Mouse (Mus musculus): ENCODE measurements around the gene Kat2b. TPM values are rescaled to one million over a fixed set of nuclear protein-coding genes. Genes with fewer than 3 reads are reported as not detected.
"Not testable (repeated sequence)": the region's sequence is repeated elsewhere in the genome, so short reads cannot be mapped to it uniquely, and the experiment has no call there.

Kat2b gene
- polyA plus RNA-seq (2012; rRNA removed): 13.1 and 14.7 TPM in 2 replicates

DNA sequence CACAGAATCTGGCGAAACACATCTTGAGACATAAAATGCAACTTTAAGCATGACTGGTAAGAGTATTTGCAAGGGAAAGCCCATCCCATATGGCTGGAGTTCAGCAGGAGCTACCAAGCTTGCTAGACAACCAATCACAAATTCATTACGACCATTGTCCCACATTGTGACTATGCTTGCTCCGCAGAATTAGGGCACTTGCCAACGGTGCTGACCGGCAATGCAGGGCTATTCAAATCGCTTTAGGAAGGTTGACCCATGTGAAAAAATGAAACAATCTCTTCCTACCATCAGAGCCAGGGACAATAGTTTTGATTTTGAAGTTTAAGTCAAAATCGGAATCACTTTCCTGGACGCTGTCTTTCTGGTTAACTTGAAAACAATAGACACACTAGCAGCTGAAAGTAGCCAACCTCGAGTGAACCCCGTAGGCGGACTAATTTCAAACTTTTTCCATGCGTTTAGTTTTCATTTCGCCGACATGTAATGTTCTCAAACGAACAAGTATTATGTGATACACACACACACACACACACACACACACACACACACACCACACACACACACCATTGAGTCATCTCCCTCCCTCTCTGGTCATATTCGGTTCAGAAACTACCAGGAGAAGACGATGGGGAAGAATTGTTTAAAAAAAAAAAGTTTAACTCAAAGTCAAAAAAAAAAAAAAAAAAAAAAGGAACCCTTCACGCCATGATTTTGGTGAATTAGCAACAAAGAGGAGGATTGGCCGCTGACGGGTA is at the start of gene Kat2b:
TSS of gene Kat2b (plus strand) at position 701 of the 758 bp plus-strand sequence.
- no peak for DNase-seq (ENCODE audit: low read depth)

DNA sequence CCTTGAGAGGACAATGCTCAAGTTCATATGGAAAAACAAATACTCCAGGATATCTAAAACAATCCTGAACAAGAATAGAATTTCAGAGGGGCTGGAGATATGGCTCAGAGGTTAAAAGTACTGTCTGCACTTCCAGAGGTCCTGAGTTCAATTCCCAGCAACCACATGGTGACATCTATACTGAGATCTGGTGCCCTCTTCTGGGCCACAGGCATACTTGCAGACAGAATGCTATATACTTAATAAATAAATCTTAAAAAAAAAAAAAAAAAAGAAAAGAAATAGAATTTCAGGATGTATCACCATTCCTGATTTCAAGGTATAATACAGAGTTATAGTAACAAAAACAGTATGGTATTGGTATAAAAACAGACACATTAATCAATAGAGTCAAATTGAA is 47.3 kb upstream of the Kat2b start:
- no peak for DNase-seq (ENCODE audit: low read depth)

DNA sequence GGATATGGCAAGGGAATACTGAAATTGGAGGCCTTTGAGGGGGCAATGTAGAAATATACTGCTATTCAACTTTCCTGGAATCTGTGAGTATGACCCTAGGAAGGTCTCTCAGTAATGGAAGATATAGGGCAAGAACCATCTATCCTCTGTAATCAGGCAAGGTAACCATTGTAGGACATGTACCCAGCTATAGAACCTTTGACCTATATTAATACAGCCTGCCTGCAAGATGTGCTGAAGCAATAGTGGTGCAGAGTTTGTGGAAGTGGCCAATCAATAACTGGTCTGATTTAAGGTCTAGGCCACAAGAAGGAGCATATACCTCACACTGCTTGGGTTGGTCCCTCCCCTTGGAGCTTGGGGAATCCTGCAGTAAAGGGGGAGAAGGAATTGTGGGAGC is 46.2 kb upstream of the Kat2b start:
- DNase-seq (ENCODE audit: low read depth): no peak

DNA sequence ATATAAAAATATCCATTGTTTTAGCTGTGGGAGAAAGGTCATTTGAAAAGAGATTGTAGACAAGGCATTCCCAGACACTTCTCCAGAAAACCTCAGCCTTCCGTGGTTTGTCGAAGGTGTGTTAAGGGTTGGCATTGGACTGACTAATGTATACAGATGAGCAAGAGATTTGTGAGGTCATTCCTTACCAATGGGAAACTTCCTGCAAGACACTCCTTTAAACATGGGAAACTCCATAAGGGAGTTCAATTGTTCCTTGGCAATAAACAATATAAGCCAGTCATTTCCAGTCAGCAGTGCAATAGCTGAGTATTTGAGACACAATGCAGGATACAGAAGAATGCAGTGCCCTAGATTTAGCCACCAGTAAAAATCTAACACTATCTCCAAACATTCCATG is 38.6 kb upstream of the Kat2b start:
- no peak for DNase-seq (ENCODE audit: low read depth)

DNA sequence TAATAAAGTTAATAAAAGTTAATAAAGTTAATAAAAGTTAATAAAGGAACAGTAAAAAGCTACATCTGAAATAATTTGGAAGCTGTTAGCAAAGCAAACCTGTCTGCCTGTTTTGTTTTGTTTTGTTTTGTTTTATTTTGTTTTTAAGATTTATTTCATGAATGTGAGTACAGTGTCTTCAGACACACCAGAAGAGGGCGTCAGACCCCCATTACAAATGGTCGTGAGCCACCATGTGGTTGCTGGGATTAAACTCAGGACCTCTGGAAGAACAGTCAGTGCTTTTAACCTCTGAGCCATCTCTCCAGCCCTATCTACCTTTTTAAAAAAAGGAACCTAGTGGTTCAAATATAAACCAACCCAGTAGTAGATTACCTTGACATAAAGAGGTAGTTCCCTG is 35.5 kb upstream of the Kat2b start:
- no peak for DNase-seq (ENCODE audit: low read depth)

DNA sequence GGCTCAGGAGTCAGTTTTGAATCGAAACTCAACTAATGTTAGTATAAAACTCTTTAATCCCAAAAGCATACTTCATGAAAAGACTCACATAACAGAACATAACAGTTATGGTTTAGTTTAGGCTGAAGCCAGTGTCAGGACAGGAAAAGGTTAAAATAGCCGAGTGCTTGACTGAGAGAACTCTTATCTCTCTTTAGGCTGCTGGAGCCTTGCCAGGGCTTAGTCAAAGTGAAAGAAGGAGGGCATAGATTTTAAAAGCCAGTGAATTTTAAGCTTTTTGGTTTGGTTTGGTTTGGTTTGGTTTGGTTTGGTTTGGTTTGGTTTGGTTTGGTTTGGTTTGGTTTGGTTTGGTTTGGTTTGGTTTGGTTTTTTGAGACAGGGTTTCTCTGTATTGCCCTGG is 34.2 kb upstream of the Kat2b start:
- DNase-seq (ENCODE audit: low read depth): no peak

DNA sequence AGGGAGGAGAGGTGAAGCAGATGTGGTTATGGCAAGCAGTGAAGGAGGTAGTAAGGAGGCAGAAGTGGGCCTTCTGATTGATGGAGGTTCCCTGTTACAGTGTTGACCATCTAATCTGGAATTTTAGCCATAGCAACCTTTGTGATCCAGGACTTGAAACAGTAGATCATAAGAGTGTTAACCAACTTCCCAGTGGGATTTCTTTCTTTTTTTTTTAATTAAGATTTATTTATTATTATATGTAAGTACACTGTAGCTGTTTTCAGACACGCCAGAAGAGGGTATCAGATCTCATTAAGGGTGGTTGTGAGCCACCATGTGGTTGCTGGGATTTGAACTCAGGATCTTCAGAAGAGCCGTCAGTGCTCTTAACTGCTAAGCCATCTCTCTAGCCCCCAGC is 27.3 kb upstream of the Kat2b start, which contains the start of gene Pp2d1:
TSS of gene Pp2d1 (minus strand) at position 101 of the 400 bp plus-strand sequence.
- not testable (repeated sequence) for DNase-seq (ENCODE audit: low read depth)

DNA sequence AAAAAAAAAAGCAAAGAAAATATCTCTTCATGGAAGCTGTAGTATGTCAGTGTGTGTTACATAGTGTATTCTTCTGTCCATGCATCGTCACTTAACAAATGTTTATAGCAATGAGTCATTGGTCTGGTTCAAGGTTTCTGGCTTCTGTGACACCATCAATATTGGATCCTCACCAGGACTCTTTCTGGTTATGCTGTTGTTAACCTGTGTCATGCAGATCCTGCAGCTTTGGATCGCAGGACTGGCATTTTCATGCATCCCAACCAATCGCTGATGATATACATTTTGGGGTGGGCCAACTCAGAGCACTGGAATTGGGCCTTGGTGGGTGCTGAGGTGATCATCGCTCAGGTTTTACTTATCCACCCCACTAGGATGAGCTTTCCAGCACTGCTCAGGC is 24.1 kb upstream of the Kat2b start:
- DNase-seq (ENCODE audit: low read depth): no peak

DNA sequence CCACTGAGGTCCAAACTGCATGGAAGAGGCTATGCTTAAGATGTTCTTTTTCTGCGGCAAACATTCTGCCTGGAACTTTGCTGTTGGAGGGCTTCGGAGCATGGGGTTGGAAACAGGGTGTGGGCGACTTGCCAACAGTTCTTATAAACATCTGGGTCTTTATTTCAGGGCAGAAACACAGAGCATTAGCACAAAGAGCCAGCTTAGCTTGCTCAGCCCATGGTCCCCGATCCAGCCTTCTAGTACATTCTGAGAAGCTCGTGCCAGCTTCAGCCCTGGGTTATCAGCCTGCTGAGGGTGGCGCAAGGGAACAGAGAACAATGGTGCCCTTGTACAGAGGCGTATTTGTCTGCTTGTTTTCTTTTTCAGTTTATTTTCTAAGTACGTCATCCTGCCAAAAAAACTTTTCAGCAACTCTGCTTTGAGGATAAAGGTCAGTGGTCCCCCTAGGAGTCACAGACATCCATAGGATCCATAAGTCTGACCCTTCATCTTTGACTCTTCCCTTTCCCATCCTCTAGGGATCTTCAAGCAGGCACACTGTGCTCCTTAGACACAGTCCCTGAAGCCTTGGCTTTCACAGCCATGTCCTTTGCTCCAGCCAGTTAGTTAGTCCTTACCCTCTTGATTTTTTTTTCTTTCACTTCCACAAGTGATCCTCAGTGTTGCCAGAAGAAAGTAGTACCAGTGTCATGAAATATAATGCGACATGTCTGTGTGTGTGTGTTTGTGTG is 22.9 kb upstream of the Kat2b start:
- DNase-seq (ENCODE audit: low read depth): no peak

DNA sequence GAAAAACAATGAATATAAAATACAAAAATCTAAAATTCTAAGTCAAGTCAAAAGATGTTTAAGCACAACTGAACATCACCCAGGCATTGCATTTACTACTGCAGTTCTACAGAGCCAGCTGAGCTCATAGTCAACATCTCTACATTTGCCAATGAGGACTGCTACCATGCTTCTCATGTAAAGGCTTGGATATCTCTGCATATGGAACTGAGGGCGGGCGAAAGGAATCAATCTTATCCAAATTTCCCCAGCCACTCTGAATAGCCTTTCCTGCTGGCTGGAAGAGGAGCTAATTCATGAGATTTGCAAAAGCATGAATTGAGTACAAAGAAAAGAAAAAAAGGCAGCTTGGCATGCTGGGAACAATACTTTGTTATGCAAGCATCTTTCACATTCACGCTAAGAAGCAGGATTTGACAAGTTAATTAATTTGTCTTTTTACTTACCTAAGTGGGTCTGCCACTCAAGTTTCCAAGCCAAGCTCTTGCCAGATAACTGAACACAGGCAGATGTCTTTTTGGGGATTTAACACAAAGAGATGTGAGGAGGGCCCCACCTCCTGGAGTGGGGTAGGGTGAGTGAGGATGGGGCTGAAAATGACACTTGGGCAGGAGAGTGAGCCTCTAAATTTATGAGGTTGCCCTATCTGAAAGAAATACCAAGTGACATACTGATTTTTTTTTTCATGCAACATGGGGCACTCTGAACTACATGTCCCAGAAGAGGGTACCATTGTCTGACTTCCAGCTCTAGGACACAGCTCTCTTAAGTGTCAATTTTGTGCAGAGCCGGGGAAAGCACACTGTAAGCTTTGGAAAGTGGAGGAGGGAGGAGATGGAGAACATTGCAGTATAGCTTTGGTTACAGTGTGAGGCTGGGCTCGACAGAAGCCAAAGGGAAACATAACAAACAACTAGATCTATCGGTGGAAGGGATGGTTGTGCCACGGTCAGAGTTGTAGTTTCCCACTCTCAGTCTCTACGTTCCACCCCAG is 15.1 kb upstream of the Kat2b start:
- no peak for DNase-seq (ENCODE audit: low read depth)

DNA sequence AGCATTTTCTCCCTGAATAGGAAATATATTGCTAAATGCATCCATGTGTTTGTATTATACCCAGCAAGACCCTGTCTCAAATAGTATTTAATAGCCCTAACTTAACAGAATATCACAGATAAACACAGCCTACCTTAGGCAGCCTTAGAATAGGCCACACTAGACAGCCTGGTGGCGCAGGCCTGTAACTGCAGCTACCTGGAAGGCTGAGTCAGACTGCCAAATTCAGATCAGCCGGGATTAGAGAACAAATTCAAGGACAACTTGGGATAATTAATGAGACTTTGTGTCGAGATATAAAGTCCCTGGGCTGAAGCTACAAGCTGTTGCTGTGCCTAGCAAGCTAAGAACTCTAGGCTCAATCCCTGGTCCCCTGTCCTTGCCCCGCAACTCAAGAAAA is 12.6 kb upstream of the Kat2b start:
- no peak for DNase-seq (ENCODE audit: low read depth)

DNA sequence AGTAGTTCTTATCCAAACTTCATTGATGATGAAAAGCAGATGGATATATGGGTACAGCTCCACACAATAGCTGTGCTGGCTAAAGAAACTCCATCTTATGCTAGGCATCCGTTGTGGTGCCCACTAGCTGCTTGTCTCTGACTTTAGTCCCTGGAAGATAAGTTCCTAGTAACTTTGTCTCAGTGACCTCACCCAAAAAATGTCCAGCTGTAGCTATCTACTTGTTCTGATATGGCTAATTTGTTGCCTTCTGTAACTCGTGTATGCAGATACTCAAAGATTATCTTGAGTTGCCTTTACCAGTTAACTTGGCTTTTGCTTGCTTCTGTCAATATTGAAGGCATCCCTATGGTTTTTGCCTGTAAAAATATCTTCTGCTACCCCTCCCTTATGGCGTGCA is 11.8 kb upstream of the Kat2b start:
- DNase-seq (ENCODE audit: low read depth): no peak

DNA sequence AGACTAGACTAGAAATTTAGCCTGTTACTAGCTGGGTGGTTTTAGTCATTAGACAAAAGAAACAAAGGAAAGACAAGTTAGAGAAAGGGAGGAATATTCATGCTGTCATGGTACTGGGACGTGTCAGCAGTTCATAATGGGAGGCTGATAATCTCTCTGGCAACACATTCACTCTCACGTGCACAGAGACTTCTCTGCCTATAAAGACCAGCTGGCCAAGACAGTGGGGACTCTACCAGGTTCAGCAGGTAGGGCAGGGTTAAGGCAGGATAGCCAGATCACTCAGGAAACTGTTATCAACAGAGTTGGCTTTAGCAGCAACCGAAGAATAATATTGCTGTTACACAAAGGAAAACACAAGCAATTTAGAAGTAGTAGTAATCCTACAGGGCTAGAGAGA is 9.2 kb upstream of the Kat2b start:
- DNase-seq (ENCODE audit: low read depth): no peak

DNA sequence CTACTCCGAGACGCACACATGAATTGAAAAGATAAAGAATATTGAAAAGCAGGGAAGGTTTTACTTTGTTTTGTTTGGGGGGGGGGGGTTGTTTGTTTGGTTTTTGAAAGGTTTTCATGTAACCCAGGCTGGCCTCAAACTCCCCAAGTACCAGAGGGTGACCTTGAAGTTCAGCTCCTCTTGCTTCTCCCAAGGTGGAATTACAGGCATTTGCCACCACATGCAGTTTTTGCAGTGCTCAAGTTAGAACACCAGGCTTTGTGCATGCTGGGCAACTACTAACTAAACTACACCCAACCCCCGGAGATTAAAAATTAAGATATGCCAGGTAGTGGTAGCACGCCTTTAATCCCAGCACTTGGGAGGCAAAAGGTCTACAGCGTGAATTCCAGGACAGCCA is 7.0 kb upstream of the Kat2b start:
- no peak for DNase-seq (ENCODE audit: low read depth)

DNA sequence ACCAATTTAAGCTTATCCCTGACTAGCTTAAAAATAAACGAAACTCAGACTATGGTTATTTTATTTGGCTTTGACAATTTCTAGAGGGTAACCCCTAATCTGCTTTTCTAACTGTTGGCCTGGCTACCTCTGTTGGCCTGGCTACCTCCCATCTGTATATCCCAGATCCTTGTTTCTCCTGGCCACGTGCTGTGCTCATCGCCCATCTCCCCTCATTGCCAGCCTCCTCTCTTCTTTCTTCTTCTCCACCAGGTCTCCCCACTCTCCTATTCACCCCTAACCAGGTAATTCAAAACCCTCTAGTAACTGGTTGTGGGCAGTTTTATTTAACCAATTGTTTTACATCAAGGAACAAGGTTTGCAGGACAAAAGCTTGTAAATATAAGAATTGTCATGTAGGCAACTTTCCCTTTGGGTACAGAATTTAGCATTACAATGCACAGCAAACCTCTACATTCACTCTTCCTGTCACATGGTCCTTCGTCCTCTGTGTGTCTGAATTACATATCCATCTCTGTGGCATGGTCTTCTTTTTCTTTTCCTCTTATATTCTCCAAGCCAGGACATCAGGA is 5.1 kb upstream of the Kat2b start:
- no peak for DNase-seq (ENCODE audit: low read depth)

DNA sequence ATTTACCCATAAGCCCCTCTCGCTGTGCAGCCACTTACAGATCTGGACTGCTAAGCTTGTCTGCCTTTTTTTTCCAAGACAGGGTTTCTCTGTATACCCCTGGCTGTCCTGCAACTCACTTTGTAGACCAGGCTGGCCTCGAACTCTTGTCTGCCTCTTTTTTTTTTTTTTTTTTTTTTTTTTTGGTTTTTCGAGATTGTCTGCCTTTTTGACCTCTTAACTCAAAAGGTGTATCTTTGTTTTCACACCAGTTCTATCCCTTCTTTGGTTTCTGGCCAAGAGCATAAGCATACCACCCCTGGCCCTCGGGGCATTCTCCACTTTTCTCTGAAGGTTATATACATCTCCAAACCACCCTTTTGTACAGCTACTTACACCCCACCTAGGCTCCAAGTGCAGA is 1.8 kb upstream of the Kat2b start:
- DNase-seq (ENCODE audit: low read depth): no peak

DNA sequence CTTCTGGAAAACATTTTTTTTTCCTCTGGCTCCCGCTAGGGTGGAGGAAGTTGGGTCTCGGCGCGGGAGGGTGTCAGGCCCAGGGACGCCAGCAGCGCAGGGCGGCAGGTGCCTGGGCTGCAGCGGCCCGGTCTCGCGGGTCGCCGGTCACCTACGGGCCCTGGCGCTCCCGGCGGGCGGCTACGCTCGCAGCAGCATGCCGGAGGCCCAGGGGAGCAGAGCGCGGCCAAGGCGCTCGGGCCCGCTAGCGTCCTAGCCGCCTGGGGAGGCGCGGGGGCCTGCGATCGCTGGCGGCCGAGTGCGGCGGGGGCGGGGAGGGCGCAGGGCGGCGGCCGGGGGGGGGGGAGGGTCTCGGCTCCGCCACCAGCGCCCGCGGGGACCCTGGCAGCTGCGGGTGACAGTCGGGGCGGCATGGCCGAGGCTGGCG is 271 bp downstream of the Kat2b start:
- no peak for DNase-seq (ENCODE audit: low read depth)

DNA sequence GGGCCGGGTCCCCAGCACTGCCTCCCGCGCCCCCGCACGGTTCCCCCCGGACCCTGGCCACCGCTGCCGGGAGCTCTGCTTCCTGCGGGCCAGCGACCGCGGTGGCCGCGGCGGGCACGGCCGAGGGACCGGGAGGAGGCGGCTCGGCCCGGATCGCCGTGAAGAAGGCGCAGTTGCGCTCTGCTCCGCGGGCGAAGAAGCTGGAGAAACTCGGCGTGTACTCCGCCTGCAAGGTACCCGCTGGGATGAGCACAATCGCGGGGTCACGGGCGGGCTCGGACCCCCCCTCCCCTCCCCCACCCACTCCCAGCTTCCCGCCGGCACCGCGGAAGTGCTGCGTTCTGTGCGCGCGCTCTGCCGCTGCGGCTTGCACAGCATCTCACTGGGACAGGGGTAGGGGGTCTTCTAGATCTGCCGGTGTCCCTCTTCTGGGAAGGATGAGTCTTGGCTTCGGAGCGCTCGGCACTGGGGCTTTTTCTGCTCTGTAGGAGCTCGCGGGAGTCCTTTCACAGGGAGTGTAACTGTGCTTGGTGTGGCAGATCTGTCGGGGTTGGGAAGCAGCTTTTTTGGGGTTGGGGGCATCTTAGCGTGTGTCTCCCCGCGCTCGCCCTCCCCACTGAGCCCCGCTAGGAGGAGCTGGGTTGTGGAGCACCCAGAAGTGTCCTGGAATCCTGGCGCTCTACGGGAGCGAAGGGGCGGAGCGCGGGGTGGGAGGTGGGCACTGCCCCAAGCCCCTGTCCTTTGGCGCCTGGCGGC is 863 bp downstream of the Kat2b start:
- DNase-seq (ENCODE audit: low read depth): no peak

DNA sequence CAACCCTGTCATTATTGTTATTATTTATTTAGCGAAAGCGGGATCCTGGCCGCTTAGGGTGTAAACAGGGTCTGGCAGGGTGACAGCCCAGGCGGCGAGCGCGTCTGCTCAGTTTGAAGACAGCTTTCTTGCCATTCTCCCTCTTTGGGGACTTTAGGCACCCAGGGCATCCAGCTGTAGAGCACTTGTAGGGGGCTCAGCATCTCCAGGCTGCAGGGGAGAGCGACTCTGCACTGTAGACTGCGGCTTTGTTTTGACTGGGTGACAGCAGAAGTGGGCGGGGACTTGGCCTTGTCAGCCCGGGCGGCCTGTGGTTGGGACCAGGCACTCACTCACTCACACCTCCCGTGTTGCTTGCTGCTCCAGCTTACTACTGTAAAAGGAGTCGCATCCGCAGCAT is 1.5 kb downstream of the Kat2b start:
- DNase-seq (ENCODE audit: low read depth): no peak

DNA sequence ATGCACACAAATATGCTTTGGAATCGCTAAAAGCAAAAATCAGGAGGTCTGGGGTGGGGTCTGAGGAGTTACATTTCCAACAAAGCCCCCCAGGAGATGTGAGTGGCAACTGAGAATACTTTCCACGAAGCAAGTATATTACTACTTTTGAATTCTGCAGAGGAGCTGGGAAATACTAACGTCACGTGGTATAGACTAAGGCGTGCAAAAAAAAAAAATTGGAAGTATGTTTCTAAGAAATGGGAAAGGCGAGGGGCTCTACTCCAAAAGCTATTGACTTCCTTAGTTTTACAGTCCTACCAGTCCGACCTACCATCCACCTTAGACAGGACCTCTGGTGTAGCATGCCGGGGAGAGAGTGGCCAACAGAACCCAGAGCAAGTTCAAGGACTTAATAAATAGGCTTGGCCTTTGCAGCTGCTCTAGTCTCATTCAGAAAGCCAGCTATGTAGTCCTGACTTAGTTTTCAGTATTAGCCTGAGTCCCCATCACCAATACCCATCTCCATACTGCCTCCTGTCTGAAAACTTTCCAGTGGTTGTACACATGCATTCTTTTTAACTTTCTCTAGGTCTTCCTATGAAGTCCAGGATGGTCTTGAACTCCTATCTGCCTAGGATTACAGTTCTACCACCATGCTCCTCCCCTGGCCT is 2.2 kb downstream of the Kat2b start:
- no peak for DNase-seq (ENCODE audit: low read depth)
